Mouse (Mus musculus) kidney, adult 18-20 months (tissue): ENCODE results near the gene Crebbp.
"Not testable (repeated sequence)": the region's sequence is repeated elsewhere in the genome, so short reads cannot be mapped to it uniquely, and the experiment has no call there.

Experiments used
- DNase-seq: peaks from one replicate; pipeline ENCODE4 v3.0.0; 2021

The Crebbp gene

DNA sequence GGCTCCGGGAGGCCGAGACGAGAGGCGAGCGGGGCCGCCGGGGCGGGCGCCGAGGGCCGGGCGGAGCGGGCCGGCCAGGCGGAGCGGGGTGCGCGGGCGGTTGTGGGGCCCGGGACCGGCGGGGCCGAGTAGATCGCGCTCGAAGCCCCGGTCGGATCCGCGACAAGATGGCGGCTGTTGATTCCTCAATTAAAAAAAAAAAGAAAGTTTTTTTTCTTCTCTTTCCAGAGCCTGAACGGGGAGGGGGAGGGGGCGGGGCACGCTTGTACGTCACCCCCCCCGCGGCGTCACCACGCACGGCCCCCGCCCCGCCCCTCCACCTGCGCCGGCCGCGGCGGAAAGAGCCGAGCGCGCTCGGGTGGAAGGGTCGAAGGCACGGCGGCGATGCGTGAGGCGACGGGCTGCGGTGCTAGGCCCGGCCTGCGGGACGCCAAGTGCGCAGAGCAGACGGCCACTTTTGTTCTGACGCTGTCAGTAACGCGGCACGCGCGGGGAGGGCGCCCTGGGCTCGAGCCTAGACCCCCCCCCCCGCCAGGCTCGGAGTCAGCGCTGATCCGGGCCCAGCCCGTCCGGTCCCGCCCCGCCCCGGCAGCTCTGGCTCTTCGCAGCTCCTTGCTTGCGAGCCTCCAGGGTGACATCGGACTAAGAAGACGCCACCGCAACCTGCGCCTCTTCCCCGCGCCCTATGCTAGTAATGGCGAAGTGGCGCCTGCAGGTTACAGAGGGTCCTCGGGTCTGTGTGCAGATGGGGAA lies at the start of gene Crebbp:
Crebbp (minus strand) TSS at position 199 of the 753 bp plus-strand sequence.
- DNase-seq, result peak; percentile 95

GRCm38 (mm10) chr16:4263486-4263885 lies 49.7 kb upstream of the Crebbp start:
- no peak for DNase-seq

DNA sequence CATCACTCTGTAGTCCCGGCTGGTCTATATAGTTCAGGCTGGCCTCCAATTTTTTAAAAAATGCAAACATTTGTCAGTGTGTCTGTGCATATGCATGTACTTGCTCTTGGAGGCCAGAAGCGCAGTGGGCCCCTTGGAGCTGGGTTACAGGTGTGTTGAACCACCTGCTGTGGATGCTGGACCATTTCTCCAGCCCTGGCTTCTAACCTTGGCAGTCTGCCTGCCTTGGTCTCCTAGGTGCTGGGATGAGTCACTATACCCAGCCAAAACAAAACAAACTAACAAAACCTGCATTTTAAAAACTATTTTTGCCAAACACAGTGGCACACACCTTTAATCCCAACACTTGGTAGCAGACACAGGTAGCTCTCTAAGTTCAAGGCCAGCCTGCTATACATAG lies 43.7 kb upstream of the Crebbp start:
- DNase-seq, result no peak

- no peak for DNase-seq
Observed at GRCm38 (mm10) chr16:4248791-4249190, 35.0 kb upstream of the Crebbp start.

DNA sequence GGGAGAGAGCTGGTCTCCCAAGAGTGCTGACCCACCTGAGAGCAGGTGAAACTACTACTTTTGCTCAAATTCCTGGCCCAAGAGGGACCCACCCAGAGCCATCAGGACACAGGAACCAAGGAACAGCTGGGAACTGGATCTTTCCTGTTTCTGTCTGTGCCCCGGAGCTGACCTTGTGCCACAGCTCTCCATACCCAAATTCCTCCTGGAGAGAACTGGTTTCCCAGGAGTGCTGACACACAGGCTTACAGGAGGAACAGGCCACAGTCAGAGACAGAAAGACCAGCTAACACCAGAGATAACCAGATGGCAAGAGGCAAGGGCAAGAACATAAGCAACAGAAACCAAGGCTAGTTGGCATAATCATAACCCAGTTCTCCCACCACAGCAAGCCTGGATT lies 31.4 kb upstream of the Crebbp start:
- DNase-seq, result not testable (repeated sequence)

DNA sequence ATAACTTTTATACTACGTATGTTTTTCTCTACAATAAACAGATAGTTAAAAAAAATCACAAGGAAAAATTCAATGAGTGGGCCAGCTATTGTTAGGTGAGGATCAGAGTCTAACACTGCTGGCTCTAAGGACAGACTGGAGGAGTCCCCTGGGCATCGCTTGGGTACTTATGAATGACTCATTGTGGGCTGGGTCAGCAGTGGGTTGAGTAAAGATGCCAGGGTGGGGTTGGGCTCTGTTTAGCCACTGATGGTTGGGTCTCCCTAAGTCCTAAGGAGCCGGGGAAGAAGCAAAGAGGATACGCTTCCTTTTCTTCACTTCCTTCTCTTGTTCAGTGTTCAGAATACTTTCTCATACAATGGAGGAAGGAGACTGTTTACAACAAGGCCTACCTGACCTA lies 22.3 kb upstream of the Crebbp start:
- DNase-seq, result no peak

GRCm38 (mm10) chr16:4235587-4235986 lies 21.8 kb upstream of the Crebbp start:
- no peak for DNase-seq

DNA sequence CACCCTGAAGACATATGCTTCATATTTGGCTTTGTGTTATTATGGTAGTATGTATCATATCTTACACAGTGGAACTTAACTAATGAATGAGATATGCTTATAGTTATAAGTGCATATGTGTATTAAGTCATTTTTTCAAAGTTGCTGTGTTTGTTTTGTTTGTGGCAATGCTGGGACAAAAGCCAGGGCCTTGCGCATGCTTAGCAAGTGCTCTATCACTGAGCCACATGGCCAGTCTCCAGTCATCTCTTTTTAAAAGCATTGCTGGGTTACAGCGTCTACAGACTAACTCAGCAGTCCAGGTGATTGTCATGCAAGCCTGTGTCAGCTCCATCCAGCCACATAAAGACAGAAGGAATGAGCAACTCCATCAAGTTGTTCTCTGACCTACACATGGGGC lies 12.0 kb upstream of the Crebbp start:
- DNase-seq, result no peak

GRCm38 (mm10) chr16:4214631-4215240 lies 939 bp upstream of the Crebbp start:
- no peak for DNase-seq

- peak; percentile 72 for DNase-seq
Observed at GRCm38 (mm10) chr16:4212963-4213798, 616 bp downstream of the Crebbp start.

- no peak for DNase-seq
Observed at GRCm38 (mm10) chr16:4212167-4212962, 1.4 kb downstream of the Crebbp start.

DNA sequence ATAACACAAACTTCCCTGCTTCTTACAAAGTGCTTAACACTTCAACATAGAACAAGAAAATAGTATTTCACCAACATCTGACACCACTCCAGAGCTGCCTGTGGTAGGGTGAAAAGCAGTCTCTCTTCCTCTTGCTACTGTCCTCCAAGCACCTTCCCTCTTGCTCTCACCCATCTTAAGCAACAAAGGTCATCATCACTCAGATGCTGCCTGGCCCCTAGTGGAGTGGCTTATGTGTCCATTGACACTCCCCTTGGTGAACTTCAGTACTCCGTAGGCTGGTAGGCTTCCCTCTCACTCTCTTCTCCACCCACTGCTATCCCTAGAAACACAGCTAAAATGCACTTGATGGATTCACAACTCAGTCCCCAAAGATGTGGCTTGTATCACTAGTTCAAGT lies 3.5 kb downstream of the Crebbp start:
- no peak for DNase-seq

GRCm38 (mm10) chr16:4203592-4203991 lies 10.2 kb downstream of the Crebbp start:
- no peak for DNase-seq

DNA sequence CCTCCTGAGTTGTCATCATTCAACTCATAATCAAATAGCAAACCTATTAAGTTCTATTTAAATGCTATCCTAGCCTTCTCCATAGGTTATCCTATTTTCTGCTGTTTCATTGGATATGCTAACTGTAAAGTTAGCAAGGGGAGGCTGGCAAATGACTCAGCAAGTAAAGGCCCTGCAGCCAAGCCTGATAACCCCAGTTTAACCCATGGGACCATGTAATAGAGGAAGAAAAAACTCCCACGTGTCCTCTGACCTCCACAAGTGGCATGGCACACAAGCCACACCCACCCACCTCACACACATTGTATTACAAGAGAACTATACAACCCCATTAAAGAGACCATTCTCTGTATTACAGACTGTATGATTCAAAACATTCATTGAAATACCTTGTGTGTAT lies 13.8 kb downstream of the Crebbp start:
- DNase-seq, result no peak

DNA sequence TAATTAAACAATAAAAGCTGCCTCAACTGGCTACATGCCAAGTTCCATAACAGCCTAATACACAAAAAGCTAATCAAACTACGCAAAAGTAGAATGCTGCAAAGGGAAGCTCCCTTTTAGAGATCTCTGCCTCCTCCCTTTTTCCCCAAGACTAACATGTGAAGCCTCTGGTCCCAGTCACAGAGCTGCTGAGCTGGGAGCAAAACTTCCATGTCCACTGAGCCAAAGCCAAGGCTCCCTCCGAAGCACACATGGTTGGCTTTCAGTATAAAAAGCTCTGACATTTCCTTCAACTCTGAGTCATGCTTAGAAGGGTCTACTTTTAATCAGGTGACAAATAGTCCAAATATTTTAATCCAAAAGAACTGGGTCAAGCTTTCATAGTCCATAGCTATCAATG lies 14.2 kb downstream of the Crebbp start:
- DNase-seq, result no peak

- no peak for DNase-seq
Observed at GRCm38 (mm10) chr16:4198004-4198403, 15.8 kb downstream of the Crebbp start.

DNA sequence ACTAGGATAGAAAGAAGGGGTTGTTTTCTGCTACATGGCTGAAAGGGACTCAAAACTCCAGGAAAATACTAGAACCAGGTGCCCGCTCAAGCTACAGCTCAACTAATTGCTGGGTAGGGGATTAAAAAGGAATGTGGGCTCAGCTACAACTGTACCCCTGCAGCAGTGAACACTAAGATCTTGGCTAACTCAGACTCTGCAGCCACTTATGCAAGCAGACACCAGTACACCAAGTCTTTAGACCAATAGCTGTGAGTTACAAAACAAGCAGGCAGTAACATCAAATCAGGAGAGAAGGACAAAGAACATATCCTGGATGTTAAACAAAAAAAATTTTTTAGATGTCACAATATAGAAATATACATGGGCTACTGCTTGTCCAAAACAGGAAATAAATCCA lies 23.6 kb downstream of the Crebbp start:
- no peak for DNase-seq

DNA sequence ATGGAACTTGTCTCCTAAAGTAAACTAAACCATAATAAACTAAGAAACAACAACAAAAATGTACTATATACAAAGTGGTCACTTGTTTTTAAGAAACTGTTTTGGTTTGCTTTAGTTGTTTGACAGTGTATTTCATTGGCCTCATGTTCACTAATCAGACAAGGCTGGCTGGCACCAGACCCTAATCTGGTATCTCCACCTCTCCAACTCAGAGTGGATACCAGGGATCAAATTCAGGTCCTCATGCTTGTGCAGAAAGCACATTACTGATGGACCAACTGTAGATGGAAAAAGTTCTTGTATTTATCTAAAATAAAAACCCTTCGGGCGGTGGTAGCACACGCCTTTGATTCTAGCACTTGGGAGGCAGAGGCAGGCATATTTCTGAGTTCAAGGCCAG lies 38.7 kb downstream of the Crebbp start:
- no peak for DNase-seq

DNA sequence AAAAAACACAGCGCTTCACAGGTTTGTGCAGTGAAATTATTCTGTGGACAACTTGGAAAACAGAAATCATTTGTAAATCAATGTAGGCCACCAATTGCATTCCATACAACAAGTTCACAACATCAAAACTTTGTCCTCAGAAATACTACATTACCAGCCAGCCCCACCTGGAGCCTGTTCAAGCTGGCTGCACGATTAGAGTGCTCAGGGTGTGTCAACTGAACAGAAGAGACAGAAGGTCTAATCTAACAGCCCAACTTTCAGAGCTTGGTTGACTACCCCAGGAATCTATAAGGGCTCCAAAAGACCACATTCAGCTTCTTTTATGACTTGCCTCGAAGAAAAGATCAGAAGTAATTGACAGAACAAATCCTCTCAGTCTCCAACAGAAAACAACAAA lies 44.3 kb downstream of the Crebbp start:
- DNase-seq, result no peak

DNA sequence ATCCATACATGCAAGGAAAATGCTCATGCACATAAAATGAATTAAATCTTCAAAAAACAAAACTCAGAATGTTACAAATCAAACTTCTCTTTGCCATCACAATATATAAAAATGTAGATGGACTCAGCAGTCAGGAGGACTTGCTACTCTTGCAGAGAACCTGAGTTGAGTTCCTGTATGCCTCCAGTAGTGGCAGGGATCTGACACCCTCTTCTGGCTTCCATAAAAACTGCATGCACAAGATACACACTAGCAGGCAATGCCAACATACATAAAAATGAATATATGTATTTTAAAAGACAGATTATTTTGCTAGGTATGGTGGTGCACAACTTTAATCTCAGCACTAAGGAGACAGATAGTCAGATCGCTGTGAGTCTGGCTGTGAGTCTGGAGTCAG lies 45.3 kb downstream of the Crebbp start:
- DNase-seq, result no peak

- DNase-seq, result no peak
Observed at GRCm38 (mm10) chr16:4160898-4161247, 52.9 kb downstream of the Crebbp start.

DNA sequence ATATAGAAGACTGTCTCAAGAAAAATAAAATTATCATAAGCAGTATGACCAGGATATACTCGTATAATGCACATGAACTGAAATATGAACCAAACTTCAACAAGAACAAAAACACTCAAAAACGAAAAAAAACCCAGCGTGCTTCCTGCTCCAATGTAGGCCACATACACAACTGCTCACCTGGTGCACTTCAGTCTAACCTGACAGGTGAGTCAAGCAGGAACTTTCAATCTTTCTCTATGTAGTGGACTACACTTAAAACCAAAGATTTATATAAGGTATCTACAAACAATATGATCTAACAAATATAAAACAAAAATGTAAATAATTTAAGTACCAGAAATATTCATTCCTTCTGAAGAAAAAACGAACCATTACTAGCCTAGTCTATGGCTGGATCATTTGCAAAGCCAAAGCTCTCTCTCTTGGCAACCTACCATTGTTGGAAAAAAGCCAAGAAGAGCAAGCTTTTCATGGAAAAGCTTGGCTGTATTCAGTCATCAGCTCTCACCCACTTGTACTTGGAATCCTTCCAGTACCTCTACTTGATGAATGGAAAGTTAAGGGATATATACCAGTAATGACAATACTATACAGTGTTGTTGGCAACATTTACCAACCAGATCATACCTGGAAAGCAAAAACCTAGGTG lies 53.4 kb downstream of the Crebbp start:
- DNase-seq, result no peak

GRCm38 (mm10) chr16:4153121-4153520 lies 60.7 kb downstream of the Crebbp start:
- no peak for DNase-seq
